31 mouse cellular contexts compared by ENCODE assay signal in genomic region chr17:34300071-34300470, GRCm38 (mm10). TPM values are rescaled to one million over a fixed set of nuclear protein-coding genes. Genes with fewer than 3 reads are reported as not detected.
DNase-seq lines count a peak whose midpoint lies in the region; ATAC-seq and TF ChIP-seq lines count a peak whose summit lies in the region.
"Had no signal": no experiment of that assay in that cellular context is flagged by ENCODE, and none has a peak within 500 bp of the region (broad histone marks: within the 10 kb centered on the region; RNA-seq: fewer than 3 reads in every experiment).

No protein-coding gene starts in this region.

- no peaks in the 10 kb centered on the region for H3K4me1 ChIP-seq in heart, embryonic 12.5 days (replicated peaks)
- peaks cover 37% of the 10 kb centered on the region; the same call in 1 of the 2 replicates for H3K4me1 ChIP-seq in spleen, adult 2 months (ENCODE audit: control insufficient read depth, insufficient read depth, insufficient read length)
- peaks cover 13% of the 10 kb centered on the region for H3K4me1 ChIP-seq in small intestine, adult 2 months (ENCODE audit: control insufficient read depth, insufficient read depth, insufficient read length, low read length)
- H3K4me1 ChIP-seq in hindbrain, embryonic 14.5 days (replicated peaks; ENCODE audit: control insufficient read depth, insufficient read depth, low read length) = no peaks in the 10 kb centered on the region; the same call in 1 of the 2 replicates
- H3K4me1 ChIP-seq: embryonic facial prominence, embryonic 12.5 days; forebrain, embryonic 15.5 days; heart, embryonic 10.5 days; hindbrain, embryonic 12.5 days had no signal

- peaks cover 14% of the 10 kb centered on the region; the same call in 1 of the 2 replicates for H3K27me3 ChIP-seq in heart, embryonic 12.5 days (replicated peaks)
- no peaks in the 10 kb centered on the region for H3K27me3 ChIP-seq in spleen, adult 2 months (ENCODE audit: control insufficient read depth, insufficient read depth, low read length)
- H3K27me3 ChIP-seq in small intestine, adult 2 months (ENCODE audit: control insufficient read depth, insufficient read depth, low read length) = no peaks in the 10 kb centered on the region
- H3K27me3 ChIP-seq in hindbrain, embryonic 14.5 days (ENCODE audit: control insufficient read depth, insufficient read depth, low read length) = no peaks in the 10 kb centered on the region
- H3K27me3 ChIP-seq: embryonic facial prominence, embryonic 12.5 days; embryonic facial prominence, embryonic 15.5 days; forebrain, embryonic 15.5 days had no signal

- no peak overlapping the region for H3K4me3 ChIP-seq in heart, embryonic 12.5 days
- no peak overlapping the region for H3K4me3 ChIP-seq in spleen, adult 2 months (ENCODE audit: extremely low read depth, insufficient read depth, insufficient read length)
- H3K4me3 ChIP-seq in small intestine, adult 2 months (ENCODE audit: low read depth, low read length) = no peak overlapping the region
- no peak overlapping the region for H3K4me3 ChIP-seq in hindbrain, embryonic 14.5 days (replicated peaks; ENCODE audit: low read length)
- H3K4me3 ChIP-seq: embryonic facial prominence, embryonic 12.5 days; embryonic facial prominence, embryonic 15.5 days; forebrain, embryonic 15.5 days; heart, adult 2 months; heart, embryonic 10.5 days; hindbrain, embryonic 12.5 days had no signal

- H3K27ac ChIP-seq in heart, embryonic 12.5 days (ENCODE audit: poor library complexity, severe bottlenecking) = no peak overlapping the region
- H3K27ac ChIP-seq in spleen, adult 2 months (ENCODE audit: insufficient read depth, low read length) = peak overlapping the region; percentile 91
- peak overlapping the region; percentile 18; the same call in 1 of the 2 replicates for H3K27ac ChIP-seq in small intestine, adult 2 months (ENCODE audit: insufficient read depth, low read depth, low read length)
- no peak overlapping the region for H3K27ac ChIP-seq in hindbrain, embryonic 14.5 days
- H3K27ac ChIP-seq: embryonic facial prominence, embryonic 12.5 days; embryonic facial prominence, embryonic 15.5 days; forebrain, embryonic 15.5 days; heart, adult 2 months; heart, embryonic 10.5 days; hindbrain, embryonic 12.5 days had no signal

- no peak for TF ChIP-seq CTCF in spleen, adult 2 months (IDR thresholded peaks at IDR 0.05; ENCODE audit: extremely low read depth, insufficient read depth, insufficient read length, insufficient replicate concordance)
- TF ChIP-seq CTCF in small intestine, adult 2 months (IDR thresholded peaks at IDR 0.05; ENCODE audit: extremely low read depth, insufficient read length, insufficient replicate concordance, low read depth, low read length) = no peak

- TF ChIP-seq POLR2A in spleen, adult 2 months (IDR thresholded peaks at IDR 0.05; ENCODE audit: low read depth, low read length) = no peak
- no peak for TF ChIP-seq POLR2A in small intestine, adult 2 months (IDR thresholded peaks at IDR 0.05; ENCODE audit: low read depth, low read length)

- no peak overlapping the region for H3K9ac ChIP-seq in heart, embryonic 12.5 days
- no peak overlapping the region for H3K9ac ChIP-seq in hindbrain, embryonic 14.5 days
- H3K9ac ChIP-seq: embryonic facial prominence, embryonic 12.5 days; embryonic facial prominence, embryonic 15.5 days; forebrain, embryonic 15.5 days; hindbrain, embryonic 12.5 days had no signal

- no peak overlapping the region for H3K4me2 ChIP-seq in heart, embryonic 12.5 days
- H3K4me2 ChIP-seq in hindbrain, embryonic 14.5 days (replicated peaks) = no peak overlapping the region
- H3K4me2 ChIP-seq: embryonic facial prominence, embryonic 12.5 days; embryonic facial prominence, embryonic 15.5 days; forebrain, embryonic 15.5 days; hindbrain, embryonic 12.5 days had no signal

- 89% methylated on average over 8 of the region's 8 CpGs for WGBS in heart, embryonic 12.5 days
- WGBS in spleen, adult 2 months = 94% methylated on average over 8 of the region's 8 CpGs
- 81% methylated on average over 8 of the region's 8 CpGs for WGBS in small intestine, adult 2 months
- WGBS in hindbrain, embryonic 14.5 days = 91% methylated on average over 8 of the region's 8 CpGs

- ATAC-seq in heart, embryonic 12.5 days (ENCODE audit: insufficient number of reproducible peaks, low FRiP score) = no peak
- ATAC-seq in hindbrain, embryonic 14.5 days (ENCODE audit: low FRiP score) = no peak
- ATAC-seq in monocyte, adult 5-6 weeks (replicated peaks; ENCODE audit: insufficient number of reproducible peaks, low FRiP score, low TSS enrichment, poor library complexity, severe bottlenecking) = no peak
- ATAC-seq: activated CD4-positive, CD25-positive, alpha-beta regulatory T cell, adult 4 months; CD4-positive, CD25-positive, alpha-beta regulatory T cell, adult 4 months; forebrain, embryonic 15.5 days; hindbrain, embryonic 16.5 days had no signal

- no peaks in the 10 kb centered on the region for H3K36me3 ChIP-seq in heart, embryonic 12.5 days
- H3K36me3 ChIP-seq in spleen, adult 2 months (ENCODE audit: control insufficient read depth, insufficient read depth, low read length) = no peaks in the 10 kb centered on the region
- no peaks in the 10 kb centered on the region for H3K36me3 ChIP-seq in small intestine, adult 2 months (ENCODE audit: control insufficient read depth, insufficient read depth, low read length)
- H3K36me3 ChIP-seq in hindbrain, embryonic 14.5 days (replicated peaks; ENCODE audit: control insufficient read depth, insufficient read depth) = no peaks in the 10 kb centered on the region
- H3K36me3 ChIP-seq: embryonic facial prominence, embryonic 12.5 days; embryonic facial prominence, embryonic 15.5 days; forebrain, embryonic 15.5 days; heart, embryonic 10.5 days; hindbrain, embryonic 12.5 days had no signal

- peak; percentile 61 for DNase-seq in heart, adult 11 months
- DNase-seq in spleen, adult 2 months (ENCODE audit: low read depth in 1 of 2, low spot score in 2 of 2) = no peak
- no peak for DNase-seq in spleen, postnatal 14 days (ENCODE audit: low spot score in 2 of 2)
- no peak for DNase-seq in hindbrain, embryonic 14.5 days (ENCODE audit: low spot score)
- DNase-seq: adrenal gland, adult 8-10 months; adrenal gland, postnatal 25 days; cerebellum, adult 18-20 months; cerebellum, adult 9-10 months; cerebellum, postnatal 25 days; gastrocnemius, postnatal 25 days; heart, adult 2 months had no signal

- H3K9me3 ChIP-seq in heart, embryonic 12.5 days (replicated peaks) = no peaks in the 10 kb centered on the region
- no peaks in the 10 kb centered on the region for H3K9me3 ChIP-seq in hindbrain, embryonic 14.5 days (ENCODE audit: control insufficient read depth, low read length)
- H3K9me3 ChIP-seq: embryonic facial prominence, embryonic 12.5 days; embryonic facial prominence, embryonic 15.5 days; forebrain, embryonic 15.5 days; heart, embryonic 10.5 days; hindbrain, embryonic 12.5 days had no signal

RNA-seq across cellular contexts. Expression of gene H2-Eb1, which starts 5.6 kb away (rescaled TPM):
- polyA plus RNA-seq in heart, embryonic 12.5 days (2016; fragmentation: Nextera tagmentation; extraction: Ambion mirVana) = 1.4 and 2.6 TPM in 2 replicates
- 1,025 and 1,109 TPM in 2 replicates for polyA plus RNA-seq in spleen, adult 2 months (2012; rRNA removed)
- 91.6 and 398 TPM in 2 replicates for polyA plus RNA-seq in small intestine, adult 2 months (2012; rRNA removed)
- polyA plus RNA-seq in hindbrain, embryonic 14.5 days (2014; fragmentation: Nextera tagmentation; extraction: Ambion mirVana) = 3.9 and 4.2 TPM in 2 replicates
- total RNA-seq in monocyte, adult 5-6 weeks (2017) = 415 to 638 TPM (median 573 TPM) in 3 replicates
- polyA plus RNA-seq: C2C12 had no signal

RNA-seq across cellular contexts. Expression of gene H2-Aa, which starts 12.4 kb away (rescaled TPM):
- polyA plus RNA-seq in heart, embryonic 12.5 days (2016; fragmentation: Nextera tagmentation; extraction: Ambion mirVana) = 0.20 and 0.33 TPM in 2 replicates
- polyA plus RNA-seq in spleen, adult 2 months (2012; rRNA removed) = 1,846 and 1,869 TPM in 2 replicates
- polyA plus RNA-seq in small intestine, adult 2 months (2012; rRNA removed) = 155 and 792 TPM in 2 replicates
- polyA plus RNA-seq in hindbrain, embryonic 14.5 days (2014; fragmentation: Nextera tagmentation; extraction: Ambion mirVana) = 0.31 and 0.58 TPM in 2 replicates
- 387 to 602 TPM (median 587 TPM) in 3 replicates for total RNA-seq in monocyte, adult 5-6 weeks (2017)
- polyA plus RNA-seq: C2C12; forebrain, embryonic 11.5 days; forebrain, embryonic 15.5 days had no signal

RNA-seq across cellular contexts. Expression of gene H2-Eb2, which starts 25.4 kb away (rescaled TPM):
- polyA plus RNA-seq in heart, embryonic 12.5 days (2016; fragmentation: Nextera tagmentation; extraction: Ambion mirVana) = not detected in 2 replicates
- 11.4 and 13.5 TPM in 2 replicates for polyA plus RNA-seq in spleen, adult 2 months (2012; rRNA removed)
- 0.44 and 1.2 TPM in 2 replicates for polyA plus RNA-seq in small intestine, adult 2 months (2012; rRNA removed)
- 0.12 and 0.35 TPM in 2 replicates for polyA plus RNA-seq in hindbrain, embryonic 14.5 days (2014; fragmentation: Nextera tagmentation; extraction: Ambion mirVana)
- total RNA-seq in monocyte, adult 5-6 weeks (2017) = 4.9 to 11.5 TPM (median 8.6 TPM) in 3 replicates
- total RNA-seq: adrenal gland, adult 8-10 months; adrenal gland, postnatal 25 days; common myeloid progenitor, adult 5-6 weeks; ES-E14; gastrocnemius, adult 8-10 months; gastrocnemius, postnatal 25 days; heart, adult 2 months; heart, postnatal 25 days; hematopoietic stem cell, adult 5-6 weeks had no signal
- polyA plus RNA-seq: C2C12; embryonic facial prominence, embryonic 12.5 days; embryonic facial prominence, embryonic 15.5 days; forebrain, embryonic 11.5 days; heart, embryonic 10.5 days; heart, embryonic 14.5 days; heart, postnatal 0 days had no signal

RNA-seq across cellular contexts. Expression of gene H2-Ab1, which starts 42.6 kb away (rescaled TPM):
- 11.8 and 15.2 TPM in 2 replicates for polyA plus RNA-seq in heart, embryonic 12.5 days (2016; fragmentation: Nextera tagmentation; extraction: Ambion mirVana)
- polyA plus RNA-seq in spleen, adult 2 months (2012; rRNA removed) = 5,504 and 8,483 TPM in 2 replicates
- polyA plus RNA-seq in small intestine, adult 2 months (2012; rRNA removed) = 860 and 5,426 TPM in 2 replicates
- polyA plus RNA-seq in hindbrain, embryonic 14.5 days (2014; fragmentation: Nextera tagmentation; extraction: Ambion mirVana) = 0.80 and 1.8 TPM in 2 replicates
- total RNA-seq in monocyte, adult 5-6 weeks (2017) = 588 to 931 TPM (median 911 TPM) in 3 replicates
- polyA plus RNA-seq: C2C12 had no signal

RNA-seq across cellular contexts. Expression of gene Btnl2, which starts 54.6 kb away (rescaled TPM):
- polyA plus RNA-seq in heart, embryonic 12.5 days (2016; fragmentation: Nextera tagmentation; extraction: Ambion mirVana) = 0.09 TPM in 1 of 2 replicates, not detected in the other
- polyA plus RNA-seq in spleen, adult 2 months (2012; rRNA removed) = 4.1 and 4.4 TPM in 2 replicates
- 43.4 and 105 TPM in 2 replicates for polyA plus RNA-seq in small intestine, adult 2 months (2012; rRNA removed)
- 0.10 TPM in 1 of 2 replicates, not detected in the other for polyA plus RNA-seq in hindbrain, embryonic 14.5 days (2014; fragmentation: Nextera tagmentation; extraction: Ambion mirVana)
- 0.76 TPM in 1 of 3 replicates, not detected in the others for total RNA-seq in monocyte, adult 5-6 weeks (2017)
- total RNA-seq: common myeloid progenitor, adult 5-6 weeks; ES-E14; hematopoietic stem cell, adult 5-6 weeks had no signal
- polyA plus RNA-seq: C2C12; embryonic facial prominence, embryonic 12.5 days; forebrain, embryonic 11.5 days; heart, embryonic 10.5 days; heart, embryonic 14.5 days; heart, postnatal 0 days; hindbrain, embryonic 12.5 days; hindbrain, embryonic 16.5 days had no signal

Comparison
In these comparisons a context has a peak if more than half of its experiments do, and no peak if none do; other contexts are left out.
1. H3K27ac ChIP-seq: peak in spleen, adult 2 months (single experiment) and small intestine, adult 2 months (single experiment); none in heart, embryonic 12.5 days (single experiment) and hindbrain, embryonic 14.5 days (single experiment).
2. RNA of gene H2-Eb1, which starts 5.6 kb away (polyA plus RNA-seq): 1,025 to 1,109 TPM in spleen, adult 2 months and 91.6 to 398 TPM in small intestine, adult 2 months; 3.9 to 4.2 TPM in hindbrain, embryonic 14.5 days and 1.4 to 2.6 TPM in heart, embryonic 12.5 days; every median in the first group is over 10 times any median in the second.
3. RNA of gene H2-Aa, which starts 12.4 kb away (polyA plus RNA-seq): 1,846 to 1,869 TPM in spleen, adult 2 months and 155 to 792 TPM in small intestine, adult 2 months; 0.31 to 0.58 TPM in hindbrain, embryonic 14.5 days and 0.20 to 0.33 TPM in heart, embryonic 12.5 days; every median in the first group is over 10 times any median in the second.